Mouse (Mus musculus) olfactory bulb, adult 2 months (tissue): ENCODE data around the gene Fkbp3. TPM values are rescaled to one million over a fixed set of nuclear protein-coding genes. Genes with fewer than 3 reads are reported as not detected.

Experiments
- H3K27ac ChIP-seq: fragments of 200-500 bp; 2 replicates; pipeline ENCODE4 v1.5.1; 2012; ENCODE audit warnings: low read depth, low read length; ENCODE audit not compliant: insufficient read depth
- H3K4me1 ChIP-seq: fragments of 200-500 bp; 2 replicates; pipeline ENCODE4 v1.6.1; 2012; ENCODE audit warnings: low read length; ENCODE audit not compliant: control insufficient read depth, insufficient read depth
- H3K4me3 ChIP-seq: fragments of 200-500 bp; 2 replicates; pipeline ENCODE4 v1.5.1; 2012; ENCODE audit warnings: mild to moderate bottlenecking, low read depth, low read length, moderate library complexity; ENCODE audit not compliant: insufficient read depth
- CTCF ChIP-seq: fragments of 200-500 bp; IDR thresholded peaks from 2 replicates; pipeline ENCODE4 v1.5.1; 2012; ENCODE audit warnings: low read depth, mild to moderate bottlenecking, low read length, moderate library complexity; ENCODE audit not compliant: insufficient read depth
- POLR2A ChIP-seq: fragments of 200-500 bp; IDR thresholded peaks from 2 replicates; pipeline ENCODE4 v1.6.1; 2012; ENCODE audit warnings: mild to moderate bottlenecking, low read depth, low read length, moderate library complexity; ENCODE audit not compliant: insufficient read depth
- whole genome bisulfite sequencing: fragments of 180-500 bp; shearing (Covaris S2); methylation state at CpG from one replicate; pipeline ENCODE4 v1.1.7; 2018; 5-methylcytosine and 5-hydroxymethylcytosine counted together
- polyA plus RNA-seq: library from polyadenylated mRNA; stranded (reverse); fragments of >200 nt; gene quantifications from 2 replicates; pipeline ENCODE4 v1.2.4, GENCODE M21; 2012; ENCODE audit warnings: low replicate concordance; ENCODE audit not compliant: missing spikeins, insufficient read depth, insufficient read length

Fkbp3 gene
- polyA plus RNA-seq, 1 experiment: not detected

GRCm38 (mm10) chr12:65075733-65076310 lies 2.0 kb upstream of the Fkbp3 start:
- peak overlapping the region; percentile 11; the same call in 1 of the 2 replicates for H3K27ac ChIP-seq
- peaks cover 5% of the 10 kb centered on the region for H3K4me1 ChIP-seq
- under 1% methylated on average over 41 of the region's 41 CpGs for WGBS
- H3K4me3 ChIP-seq: peak overlapping the region; percentile 62
- TF ChIP-seq POLR2A: no peak
- TF ChIP-seq CTCF: no peak

GRCm38 (mm10) chr12:65075085-65075732 lies 1.4 kb upstream of the Fkbp3 start, which contains the start of gene Fancm:
TSS of gene Fancm (plus strand) at chr12:65075603.
- Histone ChIP-seq H3K27ac (peak within 1 kb of the TSS; percentile 11; the same call in 1 of the 2 replicates), H3K4me3 (peak within 1 kb of the TSS; percentile 62), H3K4me1 (peaks cover 7% of the 10 kb centered on the region)
- TF ChIP-seq POLR2A (peak; percentile 71; the same call in 1 of the 2 replicates), CTCF (no peak)
- WGBS: 2% methylated on average over 39 of the region's 39 CpGs

GRCm38 (mm10) chr12:65074651-65075050 lies 844 bp upstream of the Fkbp3 start:
- 18% methylated on average over 7 of the region's 7 CpGs for WGBS
- H3K4me3 ChIP-seq: peak overlapping the region; percentile 21; the same call in 1 of the 2 replicates
- TF ChIP-seq POLR2A (no peak), CTCF (no peak)
- peaks cover 7% of the 10 kb centered on the region for H3K4me1 ChIP-seq
- H3K27ac ChIP-seq: no peak overlapping the region

GRCm38 (mm10) chr12:65072911-65073610 lies 746 bp downstream of the Fkbp3 start:
- Histone ChIP-seq H3K4me3 (peak overlapping the region; percentile 80), H3K27ac (peak overlapping the region; percentile 95), H3K4me1 (peaks cover 7% of the 10 kb centered on the region)
- TF ChIP-seq POLR2A (no peak), CTCF (no peak)
- 1% methylated on average over 21 of the region's 21 CpGs for WGBS

- H3K4me3 ChIP-seq: no peak overlapping the region
- TF ChIP-seq POLR2A (no peak), CTCF (no peak)
- H3K4me1 ChIP-seq: 0 out of 2 replicates have a peak, but pooled peaks cover 2% of the 10 kb centered on the region
- H3K27ac ChIP-seq: no peak overlapping the region
- WGBS: 28% methylated on average over 4 of the region's 4 CpGs
These were observed 5.4 kb downstream of the Fkbp3 start for GRCm38 (mm10) chr12:65068409-65068808.

GRCm38 (mm10) chr12:65066234-65066633 lies 7.6 kb downstream of the Fkbp3 start:
- Histone ChIP-seq H3K27ac (no peak overlapping the region), H3K4me1 (0 out of 2 replicates have a peak, but pooled peaks cover 2% of the 10 kb centered on the region), H3K4me3 (no peak overlapping the region)
- TF ChIP-seq CTCF: no peak
- no peak for TF ChIP-seq POLR2A
- 21% methylated on average over 3 of the region's 3 CpGs for WGBS

- Histone ChIP-seq H3K4me3 (no peak overlapping the region), H3K27ac (no peak overlapping the region), H3K4me1 (no peaks in the 10 kb centered on the region)
- TF ChIP-seq POLR2A (no peak), CTCF (no peak)
- 77% methylated on average over 2 of the region's 2 CpGs for WGBS
These were observed 8.6 kb downstream of the Fkbp3 start for GRCm38 (mm10) chr12:65065241-65065640.

- H3K4me1 ChIP-seq: no peaks in the 10 kb centered on the region
- H3K4me3 ChIP-seq: no peak overlapping the region
- TF ChIP-seq POLR2A (no peak), CTCF (no peak)
- H3K27ac ChIP-seq: no peak overlapping the region
These were observed 12.7 kb downstream of the Fkbp3 start for GRCm38 (mm10) chr12:65061082-65061481.

- H3K4me1 ChIP-seq: no peaks in the 10 kb centered on the region
- 81% methylated on average over 2 of the region's 2 CpGs for WGBS
- no peak overlapping the region for H3K4me3 ChIP-seq
- TF ChIP-seq CTCF (no peak), POLR2A (no peak)
- no peak overlapping the region for H3K27ac ChIP-seq
These were observed 15.6 kb downstream of the Fkbp3 start for GRCm38 (mm10) chr12:65058203-65058602.
